Mouse (Mus musculus) spleen, adult 2 months (tissue): ENCODE results near the gene Pip5k1c.

Experiments
- CTCF ChIP-seq: fragments of 200-500 bp; IDR thresholded peaks from 2 replicates; pipeline ENCODE4 v1.5.1; 2011; ENCODE audit warnings: mild to moderate bottlenecking, inconsistent platforms; ENCODE audit not compliant: insufficient read depth, insufficient read length, insufficient replicate concordance; ENCODE audit errors: extremely low read depth
- POLR2A ChIP-seq: fragments of 200-500 bp; IDR thresholded peaks from 2 replicates; pipeline ENCODE4 v1.6.1; 2011; ENCODE audit warnings: low read depth, low read length, inconsistent platforms

GRCm38 (mm10) chr10:81323141-81323775 is 30.5 kb downstream of the Pip5k1c start:
- TF ChIP-seq CTCF (no peak), POLR2A (no peak)
